Mouse (Mus musculus) stomach, postnatal 0 days (tissue): ENCODE measurements around the gene 4930562C15Rik. TPM values are rescaled to one million over a fixed set of nuclear protein-coding genes. Genes with fewer than 3 reads are reported as not detected.

ENCODE experiments used
- ATAC-seq: fragments of 200-750 bp; cut with Nextera tagmentation; 2 replicates; pipeline ENCODE4 v1.8.0; 2017; ENCODE audit not compliant: low FRiP score, low TSS enrichment
- DNase-seq: peaks from one replicate; pipeline ENCODE4 v3.0.0-alpha.2; 2016; ENCODE audit warnings: low spot score
- H3K27ac ChIP-seq: fragments of 300-500 bp; sonication (generic); replicated peaks from 2 replicates; pipeline ENCODE4 v1.5.1; 2014; ENCODE audit warnings: mild to moderate bottlenecking, control low read depth
- H3K27me3 ChIP-seq: fragments of 300-500 bp; sonication (generic); 2 replicates; pipeline ENCODE4 v1.6.1; 2014; ENCODE audit warnings: low read length; ENCODE audit not compliant: control insufficient read depth, insufficient read depth
- H3K36me3 ChIP-seq: fragments of 300-500 bp; sonication (generic); 2 replicates; pipeline ENCODE4 v1.6.1; 2014; ENCODE audit warnings: low read length, mixed read lengths; ENCODE audit not compliant: control insufficient read depth, insufficient read depth
- H3K4me1 ChIP-seq: fragments of 300-500 bp; sonication (generic); replicated peaks from 2 replicates; pipeline ENCODE4 v1.6.1; 2014; ENCODE audit warnings: antibody characterized with exemption; ENCODE audit not compliant: control insufficient read depth, insufficient read depth
- H3K4me2 ChIP-seq: fragments of 300-500 bp; sonication (generic); replicated peaks from 2 replicates; pipeline ENCODE4 v1.6.1; 2014; ENCODE audit warnings: low read depth, mild to moderate bottlenecking, control low read depth, moderate library complexity
- H3K4me3 ChIP-seq: fragments of 300-500 bp; sonication (generic); 2 replicates; pipeline ENCODE4 v1.5.1; 2014; ENCODE audit warnings: low read depth, low read length, control low read depth
- H3K9ac ChIP-seq: fragments of 300-500 bp; sonication (generic); 2 replicates; pipeline ENCODE4 v1.6.1; 2014; ENCODE audit warnings: mild to moderate bottlenecking, low read length, control low read depth, mixed read lengths
- H3K9me3 ChIP-seq: fragments of 300-500 bp; sonication (generic); 2 replicates; pipeline ENCODE4 v1.6.1; 2016; ENCODE audit warnings: low read length; ENCODE audit not compliant: control insufficient read depth
- CTCF ChIP-seq: IDR thresholded peaks from 2 replicates; pipeline ENCODE4 v1.5.1; 2016; ENCODE audit warnings: antibody characterized with exemption, low read depth, mild to moderate bottlenecking, moderate library complexity
- EP300 ChIP-seq: optimal IDR thresholded peaks from 2 replicates; pipeline ENCODE3; 2016; ENCODE audit warnings: antibody characterized with exemption
- WGBS: fragments of 180-500 bp; shearing (Covaris S2); extraction: QIAGEN DNeasy Blood & Tissue Kit; methylation state at CpG from one replicate; pipeline ENCODE4 v1.1.7; 2014; 5-methylcytosine and 5-hydroxymethylcytosine counted together
- polyA plus RNA-seq: library from polyadenylated mRNA; unstranded; fragments of >200 nt; fragmentation: Nextera tagmentation; extraction: Ambion mirVana; gene quantifications from 2 replicates; pipeline ENCODE4 v1.2.1, GENCODE M21; 2015

Gene 4930562C15Rik
- polyA plus RNA-seq, 1 experiment from 2014 or later, result 0.32 TPM

GRCm38 (mm10) chr16:4833858-4834257 is 1.4 kb upstream of the 4930562C15Rik start:
- DNase-seq (no peak), ATAC-seq (no peak)
- Histone ChIP-seq H3K9ac (no peak overlapping the region), H3K4me2 (no peak overlapping the region), H3K4me1 (no peaks in the 10 kb centered on the region), H3K27ac (no peak overlapping the region), H3K4me3 (no peak overlapping the region), H3K27me3 (no peaks in the 10 kb centered on the region), H3K36me3 (no peaks in the 10 kb centered on the region), H3K9me3 (no peaks in the 10 kb centered on the region)
- TF ChIP-seq CTCF (no peak), EP300 (no peak)
- 61% methylated on average over 2 of the region's 2 CpGs for WGBS

DNA sequence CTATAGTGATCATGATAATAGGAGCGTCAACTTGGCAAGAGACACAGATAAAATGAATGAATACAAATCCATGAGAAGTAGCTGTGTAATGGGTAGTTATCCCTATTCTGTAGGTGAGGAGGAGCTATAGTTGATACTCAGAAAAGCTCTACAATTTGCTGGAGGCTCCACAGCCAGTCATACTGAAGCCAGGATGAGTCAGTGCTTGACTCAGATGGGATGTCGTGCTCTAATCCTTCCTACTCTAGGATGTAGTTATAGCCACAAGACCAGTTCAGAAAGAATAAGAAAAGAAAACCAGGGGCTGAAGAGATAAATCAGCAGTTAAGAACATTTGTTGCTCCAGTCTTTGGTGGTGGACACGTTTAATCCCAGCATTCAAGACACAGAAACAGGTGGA is 2.4 kb downstream of the 4930562C15Rik start:
- ATAC-seq (no peak), DNase-seq (no peak)
- no peaks in the 10 kb centered on the region for H3K36me3 ChIP-seq
- no peaks in the 10 kb centered on the region for H3K9me3 ChIP-seq
- TF ChIP-seq EP300 (no peak), CTCF (no peak)
- 75% methylated on average over 3 of the region's 3 CpGs for WGBS
- H3K4me1 ChIP-seq, result no peaks in the 10 kb centered on the region
- no peak overlapping the region for H3K4me3 ChIP-seq
- H3K4me2 ChIP-seq, result no peak overlapping the region
- H3K9ac ChIP-seq, result no peak overlapping the region
- no peak overlapping the region for H3K27ac ChIP-seq
- H3K27me3 ChIP-seq, result no peaks in the 10 kb centered on the region

- Histone ChIP-seq H3K4me2 (no peak overlapping the region), H3K27ac (no peak overlapping the region), H3K27me3 (no peaks in the 10 kb centered on the region), H3K4me1 (no peaks in the 10 kb centered on the region), H3K9ac (no peak overlapping the region), H3K36me3 (no peaks in the 10 kb centered on the region), H3K4me3 (no peak overlapping the region), H3K9me3 (no peaks in the 10 kb centered on the region)
- no peak for ATAC-seq
- no peak for TF ChIP-seq CTCF
- TF ChIP-seq EP300, result no peak
- 81% methylated on average over 3 of the region's 3 CpGs for WGBS
- DNase-seq, result no peak
Measured at GRCm38 (mm10) chr16:4839552-4839951, 4.3 kb downstream of the 4930562C15Rik start.

DNA sequence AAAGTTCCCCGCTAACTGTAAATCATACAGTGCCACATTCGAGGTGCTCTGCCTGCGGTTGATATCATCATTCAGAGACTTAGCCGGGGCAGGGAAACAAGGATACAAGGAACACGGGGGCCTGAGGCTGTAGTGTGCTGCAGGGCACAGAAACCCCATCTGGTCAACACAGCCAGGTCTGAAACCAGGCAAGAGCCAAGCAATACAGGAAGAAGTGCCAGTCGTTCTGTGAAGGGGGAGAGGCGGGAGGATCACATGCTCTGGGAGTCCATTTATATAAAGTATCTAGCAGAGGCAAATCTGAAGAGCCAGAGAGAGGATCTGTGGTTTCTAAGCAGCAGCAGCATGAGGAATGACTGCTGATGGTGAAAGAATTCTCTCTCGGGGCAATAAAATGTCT is 5.0 kb downstream of the 4930562C15Rik start:
- DNase-seq (no peak), ATAC-seq (no peak)
- Histone ChIP-seq H3K9ac (no peak overlapping the region), H3K4me1 (no peaks in the 10 kb centered on the region), H3K27me3 (no peaks in the 10 kb centered on the region), H3K27ac (no peak overlapping the region), H3K9me3 (no peaks in the 10 kb centered on the region), H3K4me2 (no peak overlapping the region), H3K4me3 (no peak overlapping the region), H3K36me3 (no peaks in the 10 kb centered on the region)
- no peak for TF ChIP-seq CTCF
- TF ChIP-seq EP300, result no peak
- WGBS, result 74% methylated on average over 8 of the region's 8 CpGs

GRCm38 (mm10) chr16:4847041-4847440 is 11.8 kb downstream of the 4930562C15Rik start:
- Histone ChIP-seq H3K4me1 (no peaks in the 10 kb centered on the region), H3K4me2 (no peak overlapping the region), H3K27me3 (no peaks in the 10 kb centered on the region), H3K9ac (no peak overlapping the region), H3K36me3 (no peaks in the 10 kb centered on the region), H3K4me3 (no peak overlapping the region), H3K9me3 (no peaks in the 10 kb centered on the region), H3K27ac (no peak overlapping the region)
- DNase-seq (no peak), ATAC-seq (no peak)
- WGBS, result 75% methylated on average over 3 of the region's 3 CpGs
- TF ChIP-seq EP300 (no peak), CTCF (no peak)

DNA sequence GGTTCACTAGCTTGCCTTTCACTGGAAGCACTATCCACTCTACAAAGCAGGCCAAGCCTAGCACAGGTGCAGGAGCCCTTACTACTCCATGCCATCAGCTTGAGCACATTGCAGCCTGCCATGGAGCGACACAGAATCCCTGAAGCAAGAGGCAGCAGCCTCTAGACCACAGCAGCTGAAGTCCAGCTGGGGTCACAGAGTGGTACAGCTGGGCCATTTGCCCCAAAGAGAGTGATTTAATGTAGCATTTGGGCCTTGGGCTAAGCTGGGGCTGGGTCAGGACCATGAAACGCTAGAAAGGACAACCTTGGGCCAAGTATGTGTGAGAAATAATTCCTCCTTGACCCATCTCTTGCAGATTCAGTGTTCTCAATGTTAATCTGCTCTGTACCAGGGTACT is 12.9 kb downstream of the 4930562C15Rik start:
- Histone ChIP-seq H3K4me1 (no peaks in the 10 kb centered on the region), H3K4me3 (no peak overlapping the region), H3K9ac (no peak overlapping the region), H3K36me3 (no peaks in the 10 kb centered on the region), H3K27ac (no peak overlapping the region), H3K27me3 (no peaks in the 10 kb centered on the region), H3K4me2 (no peak overlapping the region), H3K9me3 (no peaks in the 10 kb centered on the region)
- TF ChIP-seq CTCF, result no peak
- TF ChIP-seq EP300, result no peak
- 87% methylated on average over 2 of the region's 2 CpGs for WGBS
- ATAC-seq (no peak), DNase-seq (no peak)
